ENCODE assay signal across 25 mouse cellular contexts in the genomic region with DNA sequence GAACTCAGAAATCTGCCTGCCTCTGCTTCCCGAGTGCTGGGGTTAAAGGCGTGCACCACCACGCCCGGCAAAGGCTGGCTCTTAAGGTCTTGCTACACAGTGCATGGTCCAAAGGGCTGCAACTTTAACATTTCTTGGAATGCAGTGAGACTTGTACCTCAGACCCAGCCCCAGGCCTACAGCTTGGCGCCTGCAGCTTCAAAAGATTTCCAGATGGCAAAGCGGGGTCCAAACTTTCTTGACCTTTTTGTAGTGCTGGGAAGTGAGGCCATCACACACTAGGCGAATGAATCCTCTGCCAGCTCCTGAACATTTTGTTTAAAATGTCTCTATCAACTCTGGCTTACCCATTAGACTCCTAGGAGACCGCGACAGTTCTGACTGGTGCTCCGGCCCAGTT. TPM values are rescaled to one million over a fixed set of nuclear protein-coding genes. Genes with fewer than 3 reads are reported as not detected.
A peak's percentile ranks its signal among the peaks of the same experiment; 100 is the strongest.
DNase-seq lines count a peak whose midpoint lies in the region; ATAC-seq lines count a peak whose summit lies in the region.
"Had no signal": no experiment of that assay in that cellular context is flagged by ENCODE, and none has a peak within 500 bp of the region (broad histone marks: within the 10 kb centered on the region; RNA-seq: fewer than 3 reads in every experiment).

No protein-coding gene starts in this region.

- WGBS in forebrain, embryonic 10.5 days, result 91% methylated on average over 10 of the region's 10 CpGs
- 93% methylated on average over 10 of the region's 10 CpGs for WGBS in forebrain, embryonic 14.5 days
- WGBS in heart, embryonic 10.5 days, result 91% methylated on average over 10 of the region's 10 CpGs
- WGBS in limb, embryonic 10.5 days, result 89% methylated on average over 10 of the region's 10 CpGs

- peaks cover 18% of the 10 kb centered on the region for H3K4me1 ChIP-seq in forebrain, embryonic 10.5 days
- H3K4me1 ChIP-seq in forebrain, embryonic 14.5 days (ENCODE audit: control insufficient read depth, insufficient read depth, low read length), result no peaks in the 10 kb centered on the region
- peaks cover 19% of the 10 kb centered on the region for H3K4me1 ChIP-seq in heart, embryonic 10.5 days
- H3K4me1 ChIP-seq in limb, embryonic 10.5 days, result peaks cover 3% of the 10 kb centered on the region; the same call in 1 of the 2 replicates
- H3K4me1 ChIP-seq: embryonic facial prominence, embryonic 12.5 days; forebrain, embryonic 12.5 days; forebrain, embryonic 15.5 days had no signal

- peak; percentile 7 for DNase-seq in forebrain, embryonic 10.5 days (ENCODE audit: extremely low spot score, low spot score)
- no peak for DNase-seq in forebrain, embryonic 14.5 days (ENCODE audit: low spot score)
- DNase-seq in heart, embryonic 10.5 days (ENCODE audit: low spot score), result peak; percentile 61
- DNase-seq in heart, adult 18-20 months, result no peak
- peak; percentile 66 for DNase-seq in R1 (ENCODE audit: low read depth, low spot score)
- DNase-seq in limb, embryonic 10.5 days (ENCODE audit: low spot score), result peak; percentile 29
- no peak for DNase-seq in left cerebral cortex, adult 9 months (ENCODE audit: low spot score in 2 of 2)
- DNase-seq: adrenal gland, adult 8-10 months; adrenal gland, postnatal 14 days; adrenal gland, postnatal 36 days; B cell, adult 2 months; cerebellum, adult 11-12 months; cerebellum, adult 2 months; cerebellum, adult 9-10 months; cerebellum, postnatal 10 days; cerebellum, postnatal 25 days; forebrain, postnatal 0 days had no signal

- H3K27ac ChIP-seq in forebrain, embryonic 10.5 days, result no peak overlapping the region
- no peak overlapping the region for H3K27ac ChIP-seq in forebrain, embryonic 14.5 days (ENCODE audit: low read depth, low read length)
- no peak overlapping the region for H3K27ac ChIP-seq in heart, embryonic 10.5 days
- no peak overlapping the region for H3K27ac ChIP-seq in limb, embryonic 10.5 days
- H3K27ac ChIP-seq: embryonic facial prominence, embryonic 10.5 days; embryonic facial prominence, embryonic 12.5 days; forebrain, embryonic 12.5 days; forebrain, embryonic 15.5 days had no signal

- H3K9ac ChIP-seq in forebrain, embryonic 14.5 days (ENCODE audit: low read length), result no peak overlapping the region
- H3K9ac ChIP-seq: embryonic facial prominence, embryonic 12.5 days; forebrain, embryonic 12.5 days; forebrain, embryonic 15.5 days; forebrain, postnatal 0 days had no signal

- H3K4me3 ChIP-seq in forebrain, embryonic 10.5 days, result no peak overlapping the region
- no peak overlapping the region for H3K4me3 ChIP-seq in forebrain, embryonic 14.5 days (ENCODE audit: low read depth, low read length)
- H3K4me3 ChIP-seq in heart, embryonic 10.5 days, result no peak overlapping the region
- no peak overlapping the region for H3K4me3 ChIP-seq in limb, embryonic 10.5 days
- H3K4me3 ChIP-seq: embryonic facial prominence, embryonic 10.5 days; embryonic facial prominence, embryonic 12.5 days; forebrain, embryonic 12.5 days; forebrain, embryonic 15.5 days had no signal

- H3K36me3 ChIP-seq in forebrain, embryonic 10.5 days (replicated peaks), result peaks cover 22% of the 10 kb centered on the region
- peaks cover 18% of the 10 kb centered on the region for H3K36me3 ChIP-seq in forebrain, embryonic 14.5 days (ENCODE audit: control insufficient read depth, insufficient read depth, low read length)
- peaks cover 24% of the 10 kb centered on the region for H3K36me3 ChIP-seq in heart, embryonic 10.5 days
- H3K36me3 ChIP-seq in limb, embryonic 10.5 days, result peaks cover 22% of the 10 kb centered on the region
- H3K36me3 ChIP-seq: G1E had no signal

- no peaks in the 10 kb centered on the region for H3K9me3 ChIP-seq in forebrain, embryonic 10.5 days
- H3K9me3 ChIP-seq in forebrain, embryonic 14.5 days (replicated peaks; ENCODE audit: control insufficient read depth, low read length), result no peaks in the 10 kb centered on the region
- no peaks in the 10 kb centered on the region for H3K9me3 ChIP-seq in heart, embryonic 10.5 days
- H3K9me3 ChIP-seq in limb, embryonic 10.5 days (replicated peaks), result no peaks in the 10 kb centered on the region
- H3K9me3 ChIP-seq: embryonic facial prominence, embryonic 10.5 days; embryonic facial prominence, embryonic 12.5 days; forebrain, embryonic 12.5 days; forebrain, embryonic 15.5 days; G1E had no signal

- H3K4me2 ChIP-seq in forebrain, embryonic 14.5 days (ENCODE audit: low read length), result no peak overlapping the region
- H3K4me2 ChIP-seq: embryonic facial prominence, embryonic 12.5 days; forebrain, embryonic 12.5 days; forebrain, embryonic 15.5 days had no signal

- H3K27me3 ChIP-seq in forebrain, embryonic 10.5 days (ENCODE audit: poor library complexity, severe bottlenecking), result no peaks in the 10 kb centered on the region
- H3K27me3 ChIP-seq in forebrain, embryonic 14.5 days (replicated peaks; ENCODE audit: control insufficient read depth, insufficient read depth, low read length), result no peaks in the 10 kb centered on the region
- H3K27me3 ChIP-seq in heart, embryonic 10.5 days (ENCODE audit: insufficient read depth, poor library complexity, severe bottlenecking), result no peaks in the 10 kb centered on the region
- H3K27me3 ChIP-seq in limb, embryonic 10.5 days (ENCODE audit: low read depth, poor library complexity, severe bottlenecking), result no peaks in the 10 kb centered on the region
- H3K27me3 ChIP-seq: embryonic facial prominence, embryonic 12.5 days; forebrain, embryonic 12.5 days; forebrain, embryonic 15.5 days; Patski had no signal

- ATAC-seq in forebrain, embryonic 14.5 days, result no peak
- ATAC-seq: activated CD4-positive, CD25-positive, alpha-beta regulatory T cell, adult 4 months; CD4-positive, CD25-positive, alpha-beta regulatory T cell, adult 4 months; forebrain, embryonic 15.5 days; forebrain, postnatal 0 days; Patski had no signal

RNA-seq across cellular contexts. Expression of a gene that starts 20.7 kb away (rescaled TPM):
- 106 and 110 TPM in 2 replicates for polyA plus RNA-seq in forebrain, embryonic 10.5 days (2016; fragmentation: Nextera tagmentation; extraction: Ambion mirVana)
- polyA plus RNA-seq in forebrain, embryonic 14.5 days (2014; fragmentation: Nextera tagmentation; extraction: Ambion mirVana), result 76.2 and 80.5 TPM in 2 replicates
- 159 and 166 TPM in 2 replicates for polyA plus RNA-seq in heart, embryonic 10.5 days (2016; fragmentation: Nextera tagmentation; extraction: Ambion mirVana)
- total RNA-seq in heart, adult 18-20 months (2021), result 10 to 100 TPM; 20.6 to 22.6 TPM
- polyA plus RNA-seq in limb, embryonic 10.5 days (2016; fragmentation: Nextera tagmentation; extraction: Ambion mirVana), result 141 and 143 TPM in 2 replicates
- total RNA-seq: G1E had no signal

Comparison
In these comparisons a context has a peak if more than half of its experiments do, and no peak if none do; other contexts are left out.
1. DNase-seq: peak in forebrain, embryonic 10.5 days (single experiment), heart, embryonic 10.5 days (single experiment), R1 (single experiment) and limb, embryonic 10.5 days (single experiment); none in forebrain, embryonic 14.5 days (single experiment), heart, adult 18-20 months (0 of 2) and left cerebral cortex, adult 9 months (0 of 2).